In genomic region chr2:121016226-121016625, GRCm38 (mm10) we compare ENCODE assay signal across 17 mouse cellular contexts. TPM values are rescaled to one million over a fixed set of nuclear protein-coding genes. Genes with fewer than 3 reads are reported as not detected.
"Had no signal": no experiment of that assay in that cellular context is flagged by ENCODE, and none has a peak within 500 bp of the region (broad histone marks: within the 10 kb centered on the region; RNA-seq: fewer than 3 reads in every experiment).

No protein-coding gene starts in this region.

- H3K4me2 ChIP-seq: intestine, embryonic 15.5 days; limb, embryonic 13.5 days; liver, embryonic 12.5 days; liver, embryonic 15.5 days; lung, embryonic 15.5 days; midbrain, embryonic 11.5 days had no signal

- H3K9ac ChIP-seq: intestine, embryonic 15.5 days; limb, embryonic 13.5 days; liver, embryonic 12.5 days; liver, embryonic 15.5 days; lung, embryonic 15.5 days had no signal

- H3K4me3 ChIP-seq: intestine, embryonic 15.5 days; layer of hippocampus, adult 2 months; limb, embryonic 10.5 days; limb, embryonic 13.5 days; liver, embryonic 12.5 days; liver, embryonic 15.5 days; lung, embryonic 15.5 days had no signal

- H3K27me3 ChIP-seq: intestine, embryonic 15.5 days; limb, embryonic 13.5 days; liver, embryonic 12.5 days; liver, embryonic 15.5 days; lung, embryonic 15.5 days had no signal

- ATAC-seq: intestine, embryonic 15.5 days; liver, embryonic 12.5 days had no signal

- H3K4me1 ChIP-seq: intestine, embryonic 15.5 days; limb, embryonic 10.5 days; limb, embryonic 13.5 days; liver, embryonic 12.5 days; liver, embryonic 15.5 days; lung, embryonic 15.5 days had no signal

- H3K27ac ChIP-seq: intestine, embryonic 15.5 days; layer of hippocampus, adult 2 months; limb, embryonic 10.5 days; limb, embryonic 13.5 days; liver, embryonic 12.5 days; liver, embryonic 15.5 days; lung, embryonic 15.5 days had no signal

- H3K9me3 ChIP-seq: intestine, embryonic 15.5 days; limb, embryonic 10.5 days; liver, embryonic 12.5 days; liver, embryonic 15.5 days; lung, embryonic 15.5 days had no signal

- DNase-seq: layer of hippocampus, adult 9-11 months; liver; lung, adult 18-20 months; lung, postnatal 14 days; lung, postnatal 4 days; midbrain, embryonic 14.5 days; thymus, adult 18-20 months; thymus, postnatal 36 days had no signal

RNA-seq across cellular contexts. Expression of gene Epb42, which starts 20.6 kb away (rescaled TPM):
- polyA plus RNA-seq: testis, adult 2 months had no signal
